Mouse (Mus musculus) liver, embryonic 14.5 days (tissue): ENCODE results near the gene Smpx. TPM values are rescaled to one million over a fixed set of nuclear protein-coding genes. Genes with fewer than 3 reads are reported as not detected.

ENCODE experiments used
- ATAC-seq: fragments of 200-750 bp; cut with Nextera tagmentation; 2 replicates; pipeline ENCODE4 v1.8.0; 2017; ENCODE audit warnings: moderate number of reproducible peaks, mild to moderate bottlenecking, moderate library complexity; ENCODE audit not compliant: insufficient read depth
- DNase-seq, 3 experiments: peaks; one replicate each; pipeline ENCODE4 v3.0.0-alpha.2; 2012 to 2013; ENCODE audit warnings: low read depth in 3 of 3, low spot score in 3 of 3
- H3K27ac ChIP-seq: fragments of 300-500 bp; sonication (generic); 2 replicates; pipeline ENCODE4 v1.5.1; 2014; ENCODE audit warnings: moderate library complexity, mild to moderate bottlenecking, control low read depth, inconsistent platforms
- H3K27me3 ChIP-seq: fragments of 300-500 bp; sonication (generic); 2 replicates; pipeline ENCODE4 v1.6.1; 2014; ENCODE audit warnings: mild to moderate bottlenecking, low read length, moderate library complexity; ENCODE audit not compliant: control insufficient read depth, insufficient read depth
- H3K36me3 ChIP-seq: fragments of 300-500 bp; sonication (generic); replicated peaks from 2 replicates; pipeline ENCODE4 v1.6.1; 2014; ENCODE audit warnings: low read depth; ENCODE audit not compliant: control insufficient read depth, insufficient read depth
- H3K4me1 ChIP-seq, 2 experiments: fragments of 200-500 bp in 1 of 2; fragments of 300-500 bp in 1 of 2; sonication (generic) in 1 of 2; replicated peaks; 2 replicates each; pipeline ENCODE4 v1.6.1; 2012 to 2014; ENCODE audit warnings: antibody characterized with exemption in 1 of 2, inconsistent platforms in 1 of 2, low read length in 1 of 2; ENCODE audit not compliant: control insufficient read depth in 2 of 2, insufficient read depth in 2 of 2
- H3K4me2 ChIP-seq: fragments of 300-500 bp; sonication (generic); 2 replicates; pipeline ENCODE4 v1.6.1; 2014; ENCODE audit warnings: low read depth, mild to moderate bottlenecking, control low read depth, moderate library complexity
- H3K4me3 ChIP-seq, 2 experiments: fragments of 200-500 bp in 1 of 2; fragments of 300-500 bp in 1 of 2; sonication (generic) in 1 of 2; 2 replicates each; pipeline ENCODE4 v1.5.1; 2012 to 2014; ENCODE audit warnings: low read depth in 2 of 2, low read length in 2 of 2, mild to moderate bottlenecking in 2 of 2, control low read depth in 1 of 2, inconsistent platforms in 1 of 2, moderate library complexity in 1 of 2; ENCODE audit not compliant: insufficient read depth in 1 of 2
- H3K9ac ChIP-seq: fragments of 300-500 bp; sonication (generic); replicated peaks from 2 replicates; pipeline ENCODE4 v1.6.1; 2014; ENCODE audit warnings: mild to moderate bottlenecking, control low read depth, moderate library complexity
- H3K9me3 ChIP-seq: fragments of 300-500 bp; sonication (generic); 2 replicates; pipeline ENCODE4 v1.6.1; 2016; ENCODE audit warnings: low read length, mixed read lengths; ENCODE audit not compliant: control insufficient read depth
- CTCF ChIP-seq: IDR thresholded peaks from 2 replicates; pipeline ENCODE4 v1.5.1; 2016; ENCODE audit warnings: antibody characterized with exemption, low read depth, control low read depth
- EP300 ChIP-seq: IDR thresholded peaks from 2 replicates; pipeline ENCODE4 v1.6.1; 2016; ENCODE audit warnings: antibody characterized with exemption, low read depth
- WGBS: fragments of 180-500 bp; shearing (Covaris S2); extraction: QIAGEN DNeasy Blood & Tissue Kit; methylation state at CpG from one replicate; pipeline ENCODE4 v1.1.7; 2014; ENCODE audit not compliant: insufficient replicate concordance; 5-methylcytosine and 5-hydroxymethylcytosine counted together
- polyA plus RNA-seq, 2 experiments: library from polyadenylated mRNA; depleted of rRNA in 1 of 2; stranded (reverse) in 1 of 2; unstranded in 1 of 2; fragments of >200 nt; fragmentation: Nextera tagmentation in 1 of 2; extraction: Ambion mirVana in 1 of 2; gene quantifications; 2 replicates each; pipeline versions ENCODE4 v1.2.1 to v1.2.3; 2012 to 2014

Smpx gene
- polyA plus RNA-seq, 2 experiments = not detected

DNA sequence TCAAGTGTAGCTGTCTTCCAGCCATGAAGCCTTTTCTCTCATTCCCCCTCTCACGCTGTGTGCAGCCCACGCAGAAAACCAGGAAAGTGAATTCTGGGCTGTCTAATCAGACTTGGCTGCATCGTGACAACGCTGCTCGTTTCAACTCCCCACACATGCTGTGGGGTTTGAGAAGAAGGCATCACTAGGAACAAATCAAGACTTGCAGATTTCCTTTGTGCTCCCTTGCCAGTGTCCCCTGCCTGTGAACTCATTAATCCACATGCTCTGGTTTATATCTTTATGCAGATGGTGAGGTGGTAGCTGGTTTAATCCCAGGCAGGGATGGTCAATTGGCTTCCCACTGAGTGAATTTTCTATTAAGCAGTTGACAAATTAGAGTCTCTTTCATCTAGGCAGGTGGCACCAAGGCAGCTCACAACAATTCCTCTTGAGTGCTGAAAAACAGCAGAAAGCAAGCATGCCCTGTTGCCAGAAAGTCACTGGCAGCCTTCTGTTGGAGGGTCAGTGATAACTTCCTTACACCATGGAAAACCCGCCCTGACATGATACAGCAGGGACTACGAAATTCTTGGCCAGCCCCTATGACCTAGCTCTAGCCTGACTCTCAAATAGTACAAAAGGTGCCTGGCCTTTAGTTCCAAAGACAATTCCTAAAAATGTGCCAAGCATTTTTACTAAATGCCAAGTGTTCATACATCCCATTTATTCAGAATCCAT, 32.1 kb downstream of the Smpx start:
- no peak for TF ChIP-seq CTCF
- no peak for TF ChIP-seq EP300
- ATAC-seq (no peak), DNase-seq (no peak)
- H3K36me3 ChIP-seq = no peaks in the 10 kb centered on the region
- H3K4me1 ChIP-seq = no peaks in the 10 kb centered on the region
- H3K27ac ChIP-seq = no peak overlapping the region
- no peak overlapping the region for H3K4me2 ChIP-seq
- no peaks in the 10 kb centered on the region for H3K9me3 ChIP-seq
- no peak overlapping the region for H3K4me3 ChIP-seq
- no peak overlapping the region for H3K9ac ChIP-seq
- WGBS = 34% methylated on average over 7 of the region's 7 CpGs
- no peaks in the 10 kb centered on the region for H3K27me3 ChIP-seq

DNA sequence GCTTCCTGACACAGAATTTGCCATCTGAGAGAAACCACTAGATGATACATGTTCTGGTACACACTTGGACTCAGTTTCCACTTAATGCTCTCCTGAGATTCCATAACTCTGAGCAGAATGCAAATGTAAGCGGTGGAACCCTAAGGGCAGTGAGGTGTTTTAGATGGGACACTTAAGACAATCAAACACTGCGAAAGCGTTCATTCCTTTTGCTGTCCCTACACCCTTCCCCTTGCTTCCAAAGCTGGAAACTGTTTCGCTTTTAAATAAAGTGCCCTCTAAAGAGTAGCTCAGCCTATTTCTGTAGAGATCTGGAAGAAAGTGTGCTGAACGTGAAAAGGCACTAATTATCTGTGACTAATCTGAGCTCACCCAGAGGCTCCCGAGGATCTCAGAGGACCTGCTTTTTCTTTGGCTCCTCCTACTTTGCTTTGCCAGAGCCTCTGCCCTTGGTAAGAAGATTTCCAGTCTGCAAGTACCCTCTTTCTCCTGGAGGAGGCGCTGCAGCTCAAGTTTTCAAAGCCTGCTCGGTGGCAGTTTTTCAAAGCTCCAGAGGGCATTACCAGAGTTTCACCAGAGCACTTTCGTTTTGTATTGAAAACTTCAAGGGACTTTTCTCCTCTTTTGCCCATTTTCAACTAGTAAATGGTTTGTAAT, 33.1 kb downstream of the Smpx start:
- WGBS = 30% methylated on average over 9 of the region's 9 CpGs
- H3K4me2 ChIP-seq = no peak overlapping the region

DNA sequence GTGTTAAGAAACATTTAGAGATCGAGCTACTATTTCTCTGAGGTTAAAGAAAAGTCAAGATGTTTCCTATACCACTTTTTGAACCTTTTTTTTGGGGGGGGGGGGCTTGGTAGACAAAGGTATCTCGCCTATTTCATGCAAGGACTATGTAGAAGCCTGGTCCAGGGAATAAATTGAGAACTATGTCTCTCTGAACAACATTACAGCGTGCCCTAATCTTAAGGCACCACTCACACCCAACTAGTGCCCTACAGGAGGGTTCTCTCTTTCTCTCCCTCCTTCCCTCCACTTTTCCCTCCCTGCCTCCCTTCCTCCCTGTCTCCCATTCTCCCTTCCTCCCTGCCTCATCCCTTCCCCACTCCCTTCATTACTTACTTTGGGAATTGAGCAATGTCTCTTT, 33.6 kb downstream of the Smpx start:
- Histone ChIP-seq H3K4me1 (no peaks in the 10 kb centered on the region), H3K36me3 (no peaks in the 10 kb centered on the region), H3K9ac (no peak overlapping the region), H3K4me3 (no peak overlapping the region), H3K4me2 (no peak overlapping the region), H3K27ac (no peak overlapping the region), H3K27me3 (no peaks in the 10 kb centered on the region), H3K9me3 (no peaks in the 10 kb centered on the region)
- DNase-seq (no peak), ATAC-seq (no peak)
- TF ChIP-seq EP300 (no peak), CTCF (no peak)
- 13% methylated on average over 3 of the region's 3 CpGs for WGBS

More for the DNA sequence above, 33.1 kb downstream of the Smpx start:
- H3K4me3 ChIP-seq = no peak overlapping the region
- TF ChIP-seq CTCF = peak; percentile 36
- TF ChIP-seq EP300 = no peak
- DNase-seq = peak; percentile 7 to 31 (median 22)
- H3K27ac ChIP-seq = no peak overlapping the region
- H3K4me1 ChIP-seq = no peaks in the 10 kb centered on the region
- H3K36me3 ChIP-seq = no peaks in the 10 kb centered on the region
- H3K27me3 ChIP-seq = no peaks in the 10 kb centered on the region
- ATAC-seq = peak; percentile 15; the same call in 1 of the 2 replicates
- H3K9me3 ChIP-seq = no peaks in the 10 kb centered on the region
- no peak overlapping the region for H3K9ac ChIP-seq

DNA sequence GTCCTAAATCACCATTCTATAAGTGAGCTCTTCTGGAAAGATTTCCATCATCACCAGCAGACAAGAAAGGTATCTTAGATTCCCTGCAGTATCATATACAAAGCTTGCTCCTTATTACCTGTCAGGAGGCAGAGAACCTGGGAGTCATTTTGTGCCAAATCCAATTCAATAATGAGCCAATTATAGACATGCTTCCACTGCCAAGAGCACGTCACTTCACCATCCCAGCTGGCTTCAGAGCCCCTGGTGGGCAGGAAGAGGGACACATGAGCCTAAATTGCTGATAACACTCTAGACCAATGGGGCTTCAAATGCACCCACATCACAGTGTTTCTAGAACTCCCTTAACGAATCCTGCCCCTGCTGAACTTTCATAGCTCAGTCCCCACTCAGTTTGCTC, 35.1 kb downstream of the Smpx start:
- Histone ChIP-seq H3K27ac (no peak overlapping the region), H3K36me3 (no peaks in the 10 kb centered on the region), H3K9ac (no peak overlapping the region), H3K9me3 (no peaks in the 10 kb centered on the region), H3K4me3 (no peak overlapping the region), H3K4me2 (no peak overlapping the region), H3K4me1 (no peaks in the 10 kb centered on the region), H3K27me3 (no peaks in the 10 kb centered on the region)
- ATAC-seq (no peak), DNase-seq (no peak)
- 38% methylated on average over 2 of the region's 2 CpGs for WGBS
- TF ChIP-seq EP300 (no peak), CTCF (no peak)

DNA sequence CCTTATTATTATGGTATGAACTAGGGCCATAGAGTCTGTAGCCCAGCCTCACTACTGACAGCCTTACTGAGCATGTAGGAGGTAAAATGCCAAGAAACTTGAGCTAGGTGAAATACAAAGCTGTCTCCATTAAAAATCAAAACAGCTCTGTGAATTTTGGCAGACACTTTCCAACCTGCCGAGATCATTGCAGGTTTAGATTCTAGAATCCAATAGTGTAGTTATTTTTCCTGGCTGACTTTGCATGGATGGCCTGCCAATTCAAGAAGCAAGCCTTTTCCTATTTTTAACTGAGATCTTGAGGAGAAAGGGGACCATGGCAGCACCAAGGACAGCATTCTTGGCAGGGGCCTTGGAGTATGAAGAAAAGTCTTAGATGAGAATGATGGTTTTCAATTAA, 35.6 kb downstream of the Smpx start:
- no peak for ATAC-seq
- Histone ChIP-seq H3K9ac (no peak overlapping the region), H3K4me2 (no peak overlapping the region), H3K27ac (no peak overlapping the region), H3K27me3 (no peaks in the 10 kb centered on the region), H3K9me3 (no peaks in the 10 kb centered on the region), H3K4me1 (no peaks in the 10 kb centered on the region), H3K36me3 (no peaks in the 10 kb centered on the region), H3K4me3 (no peak overlapping the region)
- no peak for TF ChIP-seq EP300
- TF ChIP-seq CTCF = no peak
- no peak for DNase-seq
- 50% methylated on average over 1 of the region's 1 CpGs for WGBS
